In the genomic region with DNA sequence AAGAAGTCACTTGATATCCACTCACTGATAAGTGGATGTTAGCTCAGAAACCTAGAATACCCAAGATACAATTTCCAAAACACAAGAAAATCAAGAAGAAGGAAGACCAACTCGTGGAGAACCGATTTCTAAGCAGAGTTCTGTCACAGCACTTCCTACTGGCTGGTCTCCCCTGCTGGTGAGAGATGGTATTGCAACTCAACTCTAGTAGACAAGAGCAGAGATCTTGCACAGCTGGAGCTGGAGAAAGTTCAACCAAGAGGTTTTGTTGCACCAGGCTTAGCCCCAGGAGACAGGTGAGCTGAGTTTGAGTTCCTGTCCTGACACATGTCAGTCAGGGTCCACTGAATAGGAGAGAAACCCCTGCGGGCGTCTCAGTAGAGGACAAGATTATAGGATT, we compare ENCODE assay signal across 9 mouse cellular contexts. TPM values are rescaled to one million over a fixed set of nuclear protein-coding genes. Genes with fewer than 3 reads are reported as not detected.
DNase-seq lines count a peak whose midpoint lies in the region; ATAC-seq and TF ChIP-seq lines count a peak whose summit lies in the region.
"Had no signal": no experiment of that assay in that cellular context is flagged by ENCODE, and none has a peak within 500 bp of the region (broad histone marks: within the 10 kb centered on the region; RNA-seq: fewer than 3 reads in every experiment).

No protein-coding gene starts in this region.

- H3K9ac ChIP-seq in hindbrain, embryonic 11.5 days (ENCODE audit: low read depth, low read length), result no peak overlapping the region
- no peak overlapping the region for H3K9ac ChIP-seq in hindbrain, embryonic 16.5 days (ENCODE audit: low read depth, low read length)
- no peak overlapping the region for H3K9ac ChIP-seq in forebrain, postnatal 0 days

- TF ChIP-seq CTCF in E14TG2a.4 (conservative IDR thresholded peaks at IDR 0.05; ENCODE audit: low read length), result peak; percentile 93
- TF ChIP-seq CTCF in forebrain, postnatal 0 days (IDR thresholded peaks at IDR 0.05; ENCODE audit: low read depth), result peak; percentile 78
- no peak for TF ChIP-seq CTCF in thymus, adult 2 months (IDR thresholded peaks at IDR 0.05; ENCODE audit: borderline replicate concordance, control insufficient read depth, extremely low read depth, insufficient read depth, low read length, poor library complexity)

- 41% methylated on average over 4 of the region's 4 CpGs for WGBS in hindbrain, embryonic 11.5 days
- 48% methylated on average over 4 of the region's 4 CpGs for WGBS in hindbrain, embryonic 16.5 days
- 42% methylated on average over 4 of the region's 4 CpGs for WGBS in forebrain, postnatal 0 days
- 44% methylated on average over 4 of the region's 4 CpGs for WGBS in thymus, adult 2 months

- no peaks in the 10 kb centered on the region for H3K9me3 ChIP-seq in hindbrain, embryonic 11.5 days (ENCODE audit: control insufficient read depth, low read length)
- no peaks in the 10 kb centered on the region for H3K9me3 ChIP-seq in hindbrain, embryonic 16.5 days (ENCODE audit: control insufficient read depth, low read length)
- no peaks in the 10 kb centered on the region for H3K9me3 ChIP-seq in E14TG2a.4 (ENCODE audit: low read length)
- no peaks in the 10 kb centered on the region for H3K9me3 ChIP-seq in forebrain, postnatal 0 days (ENCODE audit: low read length)

- ATAC-seq in hindbrain, embryonic 11.5 days (ENCODE audit: low FRiP score), result no peak
- ATAC-seq in hindbrain, embryonic 16.5 days, result no peak
- no peak for ATAC-seq in forebrain, postnatal 0 days
- peak; percentile 63 for ATAC-seq in megakaryocyte progenitor cell, adult 5-6 weeks (replicated peaks; ENCODE audit: poor library complexity)

- DNase-seq in hindbrain, embryonic 11.5 days (ENCODE audit: low spot score), result peak; percentile 77
- peak; percentile 57 for DNase-seq in c-Kit-negative CD71-positive TER-119-positive erythroid progenitor cells, embryonic 14.5 days (ENCODE audit: low read depth, low spot score)
- DNase-seq in forebrain, postnatal 0 days, result peak; percentile 51
- DNase-seq in layer of hippocampus, adult 18-20 months (ENCODE audit: low spot score in 2 of 2), result peak; percentile 29 to 76
- peak; percentile 90 for DNase-seq in thymus, adult 2 months

- no peak for TF ChIP-seq POLR2A in thymus, adult 2 months (IDR thresholded peaks at IDR 0.05; ENCODE audit: control insufficient read depth, extremely low read depth, insufficient read depth, low read length, poor library complexity)

- no peak overlapping the region for H3K27ac ChIP-seq in hindbrain, embryonic 11.5 days (ENCODE audit: low read depth, low read length)
- no peak overlapping the region for H3K27ac ChIP-seq in hindbrain, embryonic 16.5 days (ENCODE audit: low read depth, low read length)
- no peak overlapping the region for H3K27ac ChIP-seq in forebrain, postnatal 0 days (ENCODE audit: low read depth, low read length)
- no peak overlapping the region for H3K27ac ChIP-seq in thymus, adult 2 months (ENCODE audit: control insufficient read depth, insufficient read depth, low read length)

- no peak overlapping the region for H3K4me2 ChIP-seq in hindbrain, embryonic 11.5 days (replicated peaks; ENCODE audit: low read depth, low read length)
- H3K4me2 ChIP-seq in hindbrain, embryonic 16.5 days (ENCODE audit: low read length), result no peak overlapping the region
- no peak overlapping the region for H3K4me2 ChIP-seq in forebrain, postnatal 0 days (ENCODE audit: low read depth)

- no peaks in the 10 kb centered on the region for H3K36me3 ChIP-seq in hindbrain, embryonic 11.5 days (ENCODE audit: control insufficient read depth, insufficient read depth, low read length)
- no peaks in the 10 kb centered on the region for H3K36me3 ChIP-seq in hindbrain, embryonic 16.5 days (ENCODE audit: control insufficient read depth, insufficient read depth, low read length)
- H3K36me3 ChIP-seq in E14TG2a.4 (ENCODE audit: insufficient read depth, low read length), result no peaks in the 10 kb centered on the region
- no peaks in the 10 kb centered on the region for H3K36me3 ChIP-seq in forebrain, postnatal 0 days (ENCODE audit: insufficient read depth)
- no peaks in the 10 kb centered on the region for H3K36me3 ChIP-seq in thymus, adult 2 months (ENCODE audit: control insufficient read depth, insufficient read depth, low read length)

- no peaks in the 10 kb centered on the region for H3K4me1 ChIP-seq in hindbrain, embryonic 11.5 days (replicated peaks; ENCODE audit: control insufficient read depth, insufficient read depth, low read length)
- no peaks in the 10 kb centered on the region for H3K4me1 ChIP-seq in hindbrain, embryonic 16.5 days (ENCODE audit: control insufficient read depth, insufficient read depth, low read depth, low read length)
- H3K4me1 ChIP-seq in E14TG2a.4 (replicated peaks; ENCODE audit: low read depth, low read length), result peaks cover 8% of the 10 kb centered on the region; the same call in 1 of the 2 replicates
- no peaks in the 10 kb centered on the region for H3K4me1 ChIP-seq in forebrain, postnatal 0 days (ENCODE audit: insufficient read depth)
- H3K4me1 ChIP-seq in thymus, adult 2 months (replicated peaks; ENCODE audit: control insufficient read depth, insufficient read depth, low read length), result peaks cover 47% of the 10 kb centered on the region

- H3K4me3 ChIP-seq in hindbrain, embryonic 11.5 days (ENCODE audit: low read depth, low read length), result no peak overlapping the region
- no peak overlapping the region for H3K4me3 ChIP-seq in hindbrain, embryonic 16.5 days (ENCODE audit: low read length)
- no peak overlapping the region for H3K4me3 ChIP-seq in E14TG2a.4 (replicated peaks; ENCODE audit: low read length)
- H3K4me3 ChIP-seq in forebrain, postnatal 0 days (ENCODE audit: low read depth, low read length), result no peak overlapping the region
- no peak overlapping the region for H3K4me3 ChIP-seq in thymus, adult 2 months (ENCODE audit: control insufficient read depth, insufficient read depth, low read length)

- H3K27me3 ChIP-seq in hindbrain, embryonic 11.5 days (ENCODE audit: control insufficient read depth, insufficient read depth, low read length), result no peaks in the 10 kb centered on the region
- no peaks in the 10 kb centered on the region for H3K27me3 ChIP-seq in hindbrain, embryonic 16.5 days (replicated peaks; ENCODE audit: control insufficient read depth, insufficient read depth, low read length)
- peaks cover 51% of the 10 kb centered on the region for H3K27me3 ChIP-seq in E14TG2a.4 (ENCODE audit: insufficient read depth, low read length)
- H3K27me3 ChIP-seq in forebrain, postnatal 0 days (ENCODE audit: insufficient read depth, low read length), result no peaks in the 10 kb centered on the region
- no peaks in the 10 kb centered on the region for H3K27me3 ChIP-seq in thymus, adult 2 months (ENCODE audit: control insufficient read depth, insufficient read depth, low read length)

RNA-seq across cellular contexts. Expression of a gene that starts 18.2 kb away (rescaled TPM):
- polyA plus RNA-seq in hindbrain, embryonic 11.5 days (2014; fragmentation: Nextera tagmentation; extraction: Ambion mirVana), result 3.5 and 3.6 TPM in 2 replicates
- 4.6 and 4.9 TPM in 2 replicates for polyA plus RNA-seq in hindbrain, embryonic 16.5 days (2015; fragmentation: Nextera tagmentation; extraction: Ambion mirVana)
- total RNA-seq in forebrain, postnatal 0 days (2014; rRNA removed), result 1.5 and 4.0 TPM in 2 replicates
- 2.6 and 2.7 TPM in 2 replicates for polyA plus RNA-seq in forebrain, postnatal 0 days (2015; fragmentation: Nextera tagmentation; extraction: Ambion mirVana)
- under 1 TPM; 0.71 to 0.82 TPM for total RNA-seq in layer of hippocampus, adult 18-20 months (2021)
- total RNA-seq in megakaryocyte progenitor cell, adult 5-6 weeks (2015), result 0.39 and 0.59 TPM in 2 replicates
- total RNA-seq in megakaryocyte progenitor cell, adult 5-6 weeks (2017), result 0.64 and 1.4 TPM in 2 replicates
- 279 and 377 TPM in 2 replicates for polyA plus RNA-seq in thymus, adult 2 months (2012; rRNA removed)

RNA-seq across cellular contexts. Expression of a gene that starts 21.3 kb away (rescaled TPM):
- polyA plus RNA-seq in hindbrain, embryonic 11.5 days (2014; fragmentation: Nextera tagmentation; extraction: Ambion mirVana), result not detected in 2 replicates
- 0.30 TPM in 1 of 2 replicates, not detected in the other for polyA plus RNA-seq in hindbrain, embryonic 16.5 days (2015; fragmentation: Nextera tagmentation; extraction: Ambion mirVana)
- total RNA-seq in forebrain, postnatal 0 days (2014; rRNA removed), result not detected in 2 replicates
- polyA plus RNA-seq in forebrain, postnatal 0 days (2015; fragmentation: Nextera tagmentation; extraction: Ambion mirVana), result not detected in 2 replicates
- not detected for total RNA-seq in layer of hippocampus, adult 18-20 months (2021)
- total RNA-seq in megakaryocyte progenitor cell, adult 5-6 weeks (2015), result not detected in 2 replicates
- not detected in 2 replicates for total RNA-seq in megakaryocyte progenitor cell, adult 5-6 weeks (2017)
- polyA plus RNA-seq in thymus, adult 2 months (2012; rRNA removed), result 2.7 and 14.2 TPM in 2 replicates
- polyA plus RNA-seq: liver, embryonic 16.5 days had no signal

RNA-seq across cellular contexts. Expression of a gene that starts 23.6 kb away (rescaled TPM):
- not detected in 2 replicates for polyA plus RNA-seq in hindbrain, embryonic 11.5 days (2014; fragmentation: Nextera tagmentation; extraction: Ambion mirVana)
- not detected in 2 replicates for polyA plus RNA-seq in hindbrain, embryonic 16.5 days (2015; fragmentation: Nextera tagmentation; extraction: Ambion mirVana)
- not detected in 2 replicates for total RNA-seq in forebrain, postnatal 0 days (2014; rRNA removed)
- polyA plus RNA-seq in forebrain, postnatal 0 days (2015; fragmentation: Nextera tagmentation; extraction: Ambion mirVana), result not detected in 2 replicates
- total RNA-seq in layer of hippocampus, adult 18-20 months (2021), result not detected
- not detected in 2 replicates for total RNA-seq in megakaryocyte progenitor cell, adult 5-6 weeks (2015)
- total RNA-seq in megakaryocyte progenitor cell, adult 5-6 weeks (2017), result not detected in 2 replicates
- not detected in 2 replicates for polyA plus RNA-seq in thymus, adult 2 months (2012; rRNA removed)
- polyA plus RNA-seq: liver, embryonic 16.5 days had no signal

RNA-seq across cellular contexts. Expression of a gene that starts 28.8 kb away (rescaled TPM):
- polyA plus RNA-seq in hindbrain, embryonic 11.5 days (2014; fragmentation: Nextera tagmentation; extraction: Ambion mirVana), result not detected in 2 replicates
- polyA plus RNA-seq in hindbrain, embryonic 16.5 days (2015; fragmentation: Nextera tagmentation; extraction: Ambion mirVana), result not detected in 2 replicates
- not detected in 2 replicates for total RNA-seq in forebrain, postnatal 0 days (2014; rRNA removed)
- not detected in 2 replicates for polyA plus RNA-seq in forebrain, postnatal 0 days (2015; fragmentation: Nextera tagmentation; extraction: Ambion mirVana)
- not detected for total RNA-seq in layer of hippocampus, adult 18-20 months (2021)
- total RNA-seq in megakaryocyte progenitor cell, adult 5-6 weeks (2015), result not detected in 2 replicates
- not detected in 2 replicates for total RNA-seq in megakaryocyte progenitor cell, adult 5-6 weeks (2017)
- 0.50 and 7.0 TPM in 2 replicates for polyA plus RNA-seq in thymus, adult 2 months (2012; rRNA removed)
- polyA plus RNA-seq: liver, embryonic 16.5 days had no signal

RNA-seq across cellular contexts. Expression of a gene that starts 38.5 kb away (rescaled TPM):
- not detected in 2 replicates for polyA plus RNA-seq in hindbrain, embryonic 11.5 days (2014; fragmentation: Nextera tagmentation; extraction: Ambion mirVana)
- 0.51 TPM in 1 of 2 replicates, not detected in the other for polyA plus RNA-seq in hindbrain, embryonic 16.5 days (2015; fragmentation: Nextera tagmentation; extraction: Ambion mirVana)
- not detected in 2 replicates for total RNA-seq in forebrain, postnatal 0 days (2014; rRNA removed)
- polyA plus RNA-seq in forebrain, postnatal 0 days (2015; fragmentation: Nextera tagmentation; extraction: Ambion mirVana), result not detected in 2 replicates
- not detected for total RNA-seq in layer of hippocampus, adult 18-20 months (2021)
- not detected in 2 replicates for total RNA-seq in megakaryocyte progenitor cell, adult 5-6 weeks (2015)
- total RNA-seq in megakaryocyte progenitor cell, adult 5-6 weeks (2017), result not detected in 2 replicates
- polyA plus RNA-seq in thymus, adult 2 months (2012; rRNA removed), result 0.96 and 6.1 TPM in 2 replicates
- polyA plus RNA-seq: liver, embryonic 16.5 days had no signal

Comparison
In these comparisons a context has a peak if more than half of its experiments do, and no peak if none do; other contexts are left out.
1. RNA of a gene that starts 18.2 kb away (polyA plus RNA-seq): 279 to 377 TPM in thymus, adult 2 months; 4.6 to 4.9 TPM in hindbrain, embryonic 16.5 days, 3.5 to 3.6 TPM in hindbrain, embryonic 11.5 days and 2.6 to 2.7 TPM in forebrain, postnatal 0 days; every median in the first group is over 10 times any median in the second.
2. Peak in every context shown above with its lines, with median percentiles within 50 percentile points of each other: DNase-seq.